ENCODE assay signal across 8 mouse cellular contexts in genomic region chr11:79093986-79094695, GRCm38 (mm10). TPM values are rescaled to one million over a fixed set of nuclear protein-coding genes. Genes with fewer than 3 reads are reported as not detected.
A peak's percentile ranks its signal among the peaks of the same experiment; 100 is the strongest.
DNase-seq lines count a peak whose midpoint lies in the region; ATAC-seq and TF ChIP-seq lines count a peak whose summit lies in the region.

No protein-coding gene starts in this region.

- peaks cover 28% of the 10 kb centered on the region for H3K4me1 ChIP-seq in kidney, postnatal 0 days (replicated peaks; ENCODE audit: insufficient read depth, low read length)
- peaks cover 6% of the 10 kb centered on the region for H3K4me1 ChIP-seq in testis, adult 2 months (ENCODE audit: control insufficient read depth, insufficient read depth, low read length)
- peaks cover 19% of the 10 kb centered on the region for H3K4me1 ChIP-seq in stomach, postnatal 0 days (replicated peaks; ENCODE audit: control insufficient read depth, insufficient read depth)

- no peak for DNase-seq in kidney, postnatal 0 days (ENCODE audit: low spot score)
- no peak for DNase-seq in kidney, postnatal 25 days
- no peak for DNase-seq in testis, postnatal 10 days (ENCODE audit: low spot score)
- peak; percentile 63 for DNase-seq in heart, postnatal 4 days
- peak; percentile 53 for DNase-seq in stomach, postnatal 0 days (ENCODE audit: low spot score)
- no peak for DNase-seq in adrenal gland, postnatal 4 days (ENCODE audit: low spot score in 2 of 2)
- DNase-seq in lung, postnatal 4 days, result no peak

- TF ChIP-seq POLR2A in testis, adult 2 months (IDR thresholded peaks at IDR 0.05; ENCODE audit: control insufficient read depth, low read depth, low read length), result no peak

- peak overlapping the region; percentile 85 for H3K27ac ChIP-seq in kidney, postnatal 0 days
- peak overlapping the region; percentile 14; the same call in 1 of the 2 replicates for H3K27ac ChIP-seq in testis, adult 2 months (ENCODE audit: control insufficient read depth, insufficient read depth, low read depth, low read length)
- peak overlapping the region; percentile 89 for H3K27ac ChIP-seq in stomach, postnatal 0 days (replicated peaks)

- H3K4me2 ChIP-seq in kidney, postnatal 0 days (ENCODE audit: low read length), result no peak overlapping the region
- no peak overlapping the region for H3K4me2 ChIP-seq in stomach, postnatal 0 days (replicated peaks; ENCODE audit: low read depth)

- no peaks in the 10 kb centered on the region for H3K36me3 ChIP-seq in kidney, postnatal 0 days (ENCODE audit: insufficient read depth, low read length)
- no peaks in the 10 kb centered on the region for H3K36me3 ChIP-seq in testis, adult 2 months (ENCODE audit: control insufficient read depth, insufficient read depth, low read length)
- H3K36me3 ChIP-seq in stomach, postnatal 0 days (ENCODE audit: control insufficient read depth, insufficient read depth, low read length), result no peaks in the 10 kb centered on the region

- no peak overlapping the region for H3K4me3 ChIP-seq in kidney, postnatal 0 days (replicated peaks; ENCODE audit: low read depth, low read length)
- H3K4me3 ChIP-seq in testis, adult 2 months (ENCODE audit: control insufficient read depth, low read depth, low read length), result no peak overlapping the region
- H3K4me3 ChIP-seq in stomach, postnatal 0 days (ENCODE audit: low read depth, low read length), result no peak overlapping the region

- H3K27me3 ChIP-seq in kidney, postnatal 0 days (ENCODE audit: insufficient read depth, low read length), result no peaks in the 10 kb centered on the region
- H3K27me3 ChIP-seq in testis, adult 2 months (ENCODE audit: control insufficient read depth, insufficient read depth, low read length), result no peaks in the 10 kb centered on the region
- H3K27me3 ChIP-seq in stomach, postnatal 0 days (ENCODE audit: control insufficient read depth, insufficient read depth, low read length), result no peaks in the 10 kb centered on the region

- H3K9me3 ChIP-seq in kidney, postnatal 0 days (replicated peaks; ENCODE audit: low read length), result no peaks in the 10 kb centered on the region
- no peaks in the 10 kb centered on the region for H3K9me3 ChIP-seq in stomach, postnatal 0 days (ENCODE audit: control insufficient read depth, low read length)

- ATAC-seq in kidney, postnatal 0 days (replicated peaks; ENCODE audit: low FRiP score, low read depth), result no peak
- ATAC-seq in stomach, postnatal 0 days (ENCODE audit: low FRiP score, low TSS enrichment), result peak; percentile 82

- no peak for TF ChIP-seq EP300 in stomach, postnatal 0 days (optimal IDR thresholded peaks at IDR 0.05)

- no peak for TF ChIP-seq CTCF in kidney, postnatal 0 days (IDR thresholded peaks at IDR 0.05; ENCODE audit: low read depth)
- TF ChIP-seq CTCF in testis, adult 2 months (IDR thresholded peaks at IDR 0.05; ENCODE audit: control insufficient read depth, insufficient read depth, insufficient replicate concordance, low read depth, low read length), result no peak
- no peak for TF ChIP-seq CTCF in stomach, postnatal 0 days (IDR thresholded peaks at IDR 0.05; ENCODE audit: low read depth)

- 80% methylated on average over 10 of the region's 10 CpGs for WGBS in kidney, postnatal 0 days
- 67% methylated on average over 10 of the region's 10 CpGs for WGBS in stomach, postnatal 0 days

- no peak overlapping the region for H3K9ac ChIP-seq in kidney, postnatal 0 days (ENCODE audit: low read depth, low read length)
- no peak overlapping the region for H3K9ac ChIP-seq in stomach, postnatal 0 days (ENCODE audit: low read length)

RNA-seq across cellular contexts. Expression of gene Ksr1, which starts 52.1 kb away (rescaled TPM):
- 1.7 and 1.8 TPM in 2 replicates for polyA plus RNA-seq in kidney, postnatal 0 days (2015; fragmentation: Nextera tagmentation; extraction: Ambion mirVana)
- polyA plus RNA-seq in testis, adult 2 months (2012; rRNA removed), result 6.7 and 9.4 TPM in 2 replicates
- 10 to 100 TPM; 14.6 to 15.8 TPM for total RNA-seq in heart, postnatal 4 days (2021)
- 0.67 and 0.94 TPM in 2 replicates for polyA plus RNA-seq in stomach, postnatal 0 days (2015; fragmentation: Nextera tagmentation; extraction: Ambion mirVana)
- 10 to 100 TPM; 16.0 to 16.9 TPM for total RNA-seq in adrenal gland, postnatal 4 days (2021)

Comparison
In these comparisons a context has a peak if more than half of its experiments do, and no peak if none do; other contexts are left out.
1. DNase-seq: peak in heart, postnatal 4 days (single experiment) and stomach, postnatal 0 days (single experiment); none in kidney, postnatal 0 days (single experiment), kidney, postnatal 25 days (0 of 2), testis, postnatal 10 days (single experiment), adrenal gland, postnatal 4 days (0 of 2) and lung, postnatal 4 days (0 of 2).
2. H3K27ac ChIP-seq: peak in every context shown above with its lines; median percentile 89 in stomach, postnatal 0 days; 85 in kidney, postnatal 0 days; 14 in testis, adult 2 months.